Mouse (Mus musculus) layer of hippocampus, adult 6 months (tissue): ENCODE data around the gene Olfr1382. TPM values are rescaled to one million over a fixed set of nuclear protein-coding genes. Genes with fewer than 3 reads are reported as not detected.

ENCODE experiments used
- long read RNA-seq, 2 experiments: library from polyadenylated mRNA; unstranded; transcript quantifications; one replicate each; pipeline ENCODE4 v2.0.0; 2019 to 2020
- polyA plus RNA-seq: library from polyadenylated mRNA; unstranded; fragments of <200 nt; fragmentation: Nextera tagmentation; gene quantifications from 2 replicates; pipeline ENCODE4 v1.2.3, GENCODE M21; 2021

Gene Olfr1382
- polyA plus RNA-seq: not detected in 2 replicates
- long read RNA-seq, experiment 1: 0 reads
- long read RNA-seq, experiment 2: 0 reads

GRCm38 (mm10) chr11:49527947-49528346 lies at the start of gene Olfr1382:
Olfr1382 (plus strand) TSS chr11:49528247.

GRCm38 (mm10) chr11:49488770-49489169 lies 39.3 kb upstream of the Olfr1382 start, which contains the start of gene Olfr1385:
Olfr1385 (plus strand) TSS chr11:49489070.

GRCm38 (mm10) chr11:49519348-49519747 lies 8.7 kb upstream of the Olfr1382 start, which contains the start of gene Olfr1383:
Olfr1383 (plus strand) TSS chr11:49519648.

GRCm38 (mm10) chr11:49543149-49543548 lies 15.1 kb downstream of the Olfr1382 start, which contains the start of gene Olfr1381:
Olfr1381 (plus strand) TSS chr11:49543449.

GRCm38 (mm10) chr11:49556578-49556977 lies 28.5 kb downstream of the Olfr1382 start, which contains the start of gene Olfr1380:
Olfr1380 (plus strand) TSS chr11:49556878.

Other genes starting within 250 kb of the Olfr1382 start
- gene Olfr1393, start 249.9 kb upstream of the Olfr1382 start, polyA plus RNA-seq: not detected in 2 replicates
- gene Olfr1392, start 243.0 kb upstream of the Olfr1382 start, polyA plus RNA-seq: not detected in 2 replicates
- not detected in 2 replicates for gene Olfr10, start 223.5 kb upstream of the Olfr1382 start, polyA plus RNA-seq
- gene Olfr1391, start 205.5 kb upstream of the Olfr1382 start, polyA plus RNA-seq: not detected in 2 replicates
- not detected in 2 replicates for gene Olfr1390, start 193.1 kb upstream of the Olfr1382 start, polyA plus RNA-seq
- gene Olfr1389, start 105.2 kb upstream of the Olfr1382 start, polyA plus RNA-seq: not detected in 2 replicates
- not detected in 2 replicates for gene Olfr1388, start 91.6 kb upstream of the Olfr1382 start, polyA plus RNA-seq
- gene Olfr1387, start 72.9 kb upstream of the Olfr1382 start, polyA plus RNA-seq: not detected in 2 replicates
- not detected in 2 replicates for gene Olfr1386, start 63.2 kb upstream of the Olfr1382 start, polyA plus RNA-seq
- gene Olfr1385, start 39.2 kb upstream of the Olfr1382 start, polyA plus RNA-seq: not detected in 2 replicates
- gene Olfr1384, start 21.5 kb upstream of the Olfr1382 start, polyA plus RNA-seq: not detected in 2 replicates
- not detected in 2 replicates for gene Olfr1383, start 8.6 kb upstream of the Olfr1382 start, polyA plus RNA-seq
- gene Olfr1381, start 15.2 kb downstream of the Olfr1382 start, polyA plus RNA-seq: not detected in 2 replicates
- not detected in 2 replicates for gene Olfr1380, start 28.6 kb downstream of the Olfr1382 start, polyA plus RNA-seq
- gene Flt4, start 81.0 kb downstream of the Olfr1382 start, polyA plus RNA-seq: 0.44 and 0.77 TPM in 2 replicates
- 0.36 and 1.7 TPM in 2 replicates for gene Scgb3a1, start 135.4 kb downstream of the Olfr1382 start, polyA plus RNA-seq
- gene Cnot6, start 184.5 kb downstream of the Olfr1382 start, polyA plus RNA-seq: 3.7 and 3.8 TPM in 2 replicates